In the genomic region with DNA sequence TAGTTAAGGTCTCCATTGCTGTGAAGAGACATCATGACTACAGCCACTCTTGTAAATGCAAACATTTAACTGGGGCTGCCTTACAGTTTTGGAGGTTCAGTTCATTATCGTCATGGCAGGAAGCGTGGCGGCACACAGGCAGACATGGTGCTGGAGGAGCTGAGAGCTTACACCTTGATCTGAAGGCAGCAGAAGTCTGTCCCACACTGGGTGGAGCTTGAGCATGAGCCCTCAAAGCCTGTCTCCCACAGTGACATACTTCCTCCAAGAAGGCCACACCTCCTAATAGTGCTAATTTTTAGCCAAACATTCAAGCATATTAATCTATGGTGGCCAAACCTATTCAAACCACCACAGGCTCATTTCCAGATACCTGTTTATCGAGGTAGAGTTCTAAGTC, we compare ENCODE assay signal across 16 mouse cellular contexts. TPM values are rescaled to one million over a fixed set of nuclear protein-coding genes. Genes with fewer than 3 reads are reported as not detected.
A peak's percentile ranks its signal among the peaks of the same experiment; 100 is the strongest.
DNase-seq lines count a peak whose midpoint lies in the region; ATAC-seq lines count a peak whose summit lies in the region.
"Had no signal": no experiment of that assay in that cellular context is flagged by ENCODE, and none has a peak within 500 bp of the region (broad histone marks: within the 10 kb centered on the region; RNA-seq: fewer than 3 reads in every experiment).

A gene (minus strand): TSS at position 208 of the 400 bp plus-strand sequence.

- peak; percentile 90 for ATAC-seq in CD4-positive, CD25-positive, alpha-beta regulatory T cell, adult 4 months
- ATAC-seq in common myeloid progenitor, adult 5-6 weeks (replicated peaks; ENCODE audit: low read depth, poor library complexity, severe bottlenecking), result peak; percentile 37; the same call in 1 of the 2 replicates
- no peak for ATAC-seq in megakaryocyte, adult 5-6 weeks (ENCODE audit: poor library complexity, severe bottlenecking)
- ATAC-seq: forebrain, embryonic 14.5 days; liver, postnatal 0 days had no signal

- DNase-seq in CD4-positive helper T cell, adult 2 months (ENCODE audit: low read depth, low spot score), result peak; percentile 24
- DNase-seq in gastrocnemius, adult 18-20 months (ENCODE audit: low spot score), result no peak
- DNase-seq in natural killer cell, adult 2 months (ENCODE audit: low spot score in 2 of 2), result no peak
- DNase-seq in adrenal gland, postnatal 14 days, result no peak
- DNase-seq: cerebellum, adult 9-10 months; gastrocnemius, postnatal 36 days; heart, postnatal 36 days; kidney, adult 8-10 months; kidney, postnatal 25 days; liver, postnatal 0 days; thymus, postnatal 14 days had no signal

RNA-seq across cellular contexts. Expression of the gene that starts here (rescaled TPM):
- polyA plus RNA-seq in CD4-positive, CD25-positive, alpha-beta regulatory T cell, adult 4 months (2017; shearing (Covaris generic)), result 10 to 100 TPM; 43.4 to 55.8 TPM
- 46.6 and 54.3 TPM in 2 replicates for total RNA-seq in common myeloid progenitor, adult 5-6 weeks (2017)
- 59.3 and 63.8 TPM in 2 replicates for total RNA-seq in megakaryocyte, adult 5-6 weeks (2015)
- 51.5 and 56.9 TPM in 2 replicates for total RNA-seq in megakaryocyte, adult 5-6 weeks (2017)
- total RNA-seq in gastrocnemius, adult 18-20 months (2021), result under 1 TPM in 1 of 2 experiments, not detected in 1; 0.55 TPM
- total RNA-seq in adrenal gland, postnatal 14 days (2021), result 0.59 and 3.8 TPM in 2 replicates
- polyA plus RNA-seq: G1E had no signal
